Mouse (Mus musculus) MEL-GATA-1-ER (cell line): ENCODE data around the gene Col1a2.

Source experiments
- DNase-seq: peaks from one replicate; pipeline ENCODE4 v3.0.0-alpha.2; 2012; ENCODE audit warnings: low read depth; ENCODE audit errors: extremely low read depth

The Col1a2 gene

GRCm38 (mm10) chr6:4504603-4505131 lies at the start of gene Col1a2:
Gene Col1a2 (plus strand): TSS chr6:4504814.
- no peak for DNase-seq

- DNase-seq: no peak
These were observed 49.1 kb upstream of the Col1a2 start for GRCm38 (mm10) chr6:4455518-4455917.

- no peak for DNase-seq
These were observed 48.5 kb upstream of the Col1a2 start for GRCm38 (mm10) chr6:4455961-4456617.

- peak; percentile 72 for DNase-seq
These were observed 47.7 kb upstream of the Col1a2 start for GRCm38 (mm10) chr6:4456691-4457447.

- no peak for DNase-seq
These were observed 47.0 kb upstream of the Col1a2 start for GRCm38 (mm10) chr6:4457555-4457996.

GRCm38 (mm10) chr6:4465320-4465719 lies 39.3 kb upstream of the Col1a2 start:
- DNase-seq: no peak

- no peak for DNase-seq
These were observed 21.1 kb upstream of the Col1a2 start for GRCm38 (mm10) chr6:4483577-4483936.

- DNase-seq: no peak
These were observed 20.5 kb upstream of the Col1a2 start for GRCm38 (mm10) chr6:4483937-4484601.

- DNase-seq: no peak
These were observed 16.3 kb upstream of the Col1a2 start for GRCm38 (mm10) chr6:4488349-4488748.

GRCm38 (mm10) chr6:4488966-4489365 lies 15.6 kb upstream of the Col1a2 start:
- no peak for DNase-seq

GRCm38 (mm10) chr6:4489366-4490245 lies 15.0 kb upstream of the Col1a2 start:
- DNase-seq: no peak

- no peak for DNase-seq
These were observed 10.9 kb upstream of the Col1a2 start for GRCm38 (mm10) chr6:4493666-4494065.

GRCm38 (mm10) chr6:4496428-4496827 lies 8.2 kb upstream of the Col1a2 start:
- no peak for DNase-seq

- DNase-seq: no peak
These were observed 1.5 kb upstream of the Col1a2 start for GRCm38 (mm10) chr6:4503106-4503505.

GRCm38 (mm10) chr6:4505158-4505997 lies 764 bp downstream of the Col1a2 start:
- DNase-seq: no peak

- no peak for DNase-seq
These were observed 1.5 kb downstream of the Col1a2 start for GRCm38 (mm10) chr6:4506106-4506505.

GRCm38 (mm10) chr6:4506791-4507190 lies 2.2 kb downstream of the Col1a2 start:
- no peak for DNase-seq

GRCm38 (mm10) chr6:4507323-4507722 lies 2.7 kb downstream of the Col1a2 start:
- DNase-seq: no peak

- no peak for DNase-seq
These were observed 3.7 kb downstream of the Col1a2 start for GRCm38 (mm10) chr6:4508279-4508678.

- no peak for DNase-seq
These were observed 4.8 kb downstream of the Col1a2 start for GRCm38 (mm10) chr6:4509395-4509794.
